Mouse (Mus musculus): ENCODE results near the gene Jmjd1c. TPM values are rescaled to one million over a fixed set of nuclear protein-coding genes. Genes with fewer than 3 reads are reported as not detected.

The Jmjd1c gene
- polyA plus RNA-seq, 1 experiment from 2014 or later: 56.5 TPM

- Histone ChIP-seq H3K36me3 (no peaks in the 10 kb centered on the region), H3K4me2 (replicated peaks) (no peak overlapping the region), H3K4me1 (no peaks in the 10 kb centered on the region), H3K4me3 (no peak overlapping the region), H3K27me3 (no peaks in the 10 kb centered on the region), H3K27ac (replicated peaks) (no peak overlapping the region), H3K9ac (replicated peaks) (no peak overlapping the region), H3K9me3 (no peaks in the 10 kb centered on the region)
- ATAC-seq (ENCODE audit: low FRiP score, low read depth): no peak
- WGBS: 86% methylated on average over 4 of the region's 4 CpGs
Observed at GRCm38 (mm10) chr10:67299285-67299684, 203.4 kb downstream of the Jmjd1c start.

- no peak overlapping the region for H3K4me2 ChIP-seq (replicated peaks)
- no peak for ATAC-seq (ENCODE audit: low FRiP score, low read depth)
- H3K9ac ChIP-seq (replicated peaks): no peak overlapping the region
- H3K4me1 ChIP-seq: no peaks in the 10 kb centered on the region
- no peaks in the 10 kb centered on the region for H3K36me3 ChIP-seq
- H3K9me3 ChIP-seq: no peaks in the 10 kb centered on the region
- WGBS: 97% methylated on average over 6 of the region's 6 CpGs
- H3K27me3 ChIP-seq: no peaks in the 10 kb centered on the region
- H3K4me3 ChIP-seq: no peak overlapping the region
- H3K27ac ChIP-seq (replicated peaks): no peak overlapping the region
Observed at GRCm38 (mm10) chr10:67301046-67301445, 205.1 kb downstream of the Jmjd1c start.

GRCm38 (mm10) chr10:67302340-67302739 lies 206.4 kb downstream of the Jmjd1c start:
- Histone ChIP-seq H3K9me3 (no peaks in the 10 kb centered on the region), H3K4me1 (no peaks in the 10 kb centered on the region), H3K36me3 (no peaks in the 10 kb centered on the region), H3K27ac (replicated peaks) (no peak overlapping the region), H3K4me3 (no peak overlapping the region), H3K4me2 (replicated peaks) (no peak overlapping the region), H3K27me3 (no peaks in the 10 kb centered on the region), H3K9ac (replicated peaks) (no peak overlapping the region)
- ATAC-seq (ENCODE audit: low FRiP score, low read depth): no peak
- 55% methylated on average over 2 of the region's 2 CpGs for WGBS

Other genes with a start within 250 kb of the Jmjd1c start
- 46.0 and 48.4 TPM in 2 replicates for gene Reep3, start 820 bp downstream of the Jmjd1c start, polyA plus RNA-seq (2016; fragmentation: Nextera tagmentation; extraction: Ambion mirVana)
- 43.5 and 43.8 TPM in 2 replicates for gene Nrbf2, start 189.2 kb downstream of the Jmjd1c start, polyA plus RNA-seq (2016; fragmentation: Nextera tagmentation; extraction: Ambion mirVana)

Measured in midbrain, embryonic 12.5 days (tissue).